Mouse (Mus musculus): ENCODE data around the gene Fbxw10.

- no peak for TF ChIP-seq GATA1 (IDR thresholded peaks at IDR 0.05; ENCODE audit: low read length)
- TF ChIP-seq TAL1 (IDR thresholded peaks at IDR 0.05; ENCODE audit: low read length): no peak
Measured at GRCm38 (mm10) chr11:62807965-62808364, 38.9 kb upstream of the Fbxw10 start.

Measured in erythroblast, embryonic 14.5 days (primary cell).